Mouse (Mus musculus) CD8-positive naive resting alpha-beta T cell, adult 2 months (primary cell): ENCODE measurements around the gene Usp9y.

Source experiments
- DNase-seq, 2 experiments: peaks; one replicate each; pipeline ENCODE4 v3.0.0; 2022; ENCODE audit warnings: low read depth in 2 of 2, low spot score in 2 of 2

Gene Usp9y

DNA sequence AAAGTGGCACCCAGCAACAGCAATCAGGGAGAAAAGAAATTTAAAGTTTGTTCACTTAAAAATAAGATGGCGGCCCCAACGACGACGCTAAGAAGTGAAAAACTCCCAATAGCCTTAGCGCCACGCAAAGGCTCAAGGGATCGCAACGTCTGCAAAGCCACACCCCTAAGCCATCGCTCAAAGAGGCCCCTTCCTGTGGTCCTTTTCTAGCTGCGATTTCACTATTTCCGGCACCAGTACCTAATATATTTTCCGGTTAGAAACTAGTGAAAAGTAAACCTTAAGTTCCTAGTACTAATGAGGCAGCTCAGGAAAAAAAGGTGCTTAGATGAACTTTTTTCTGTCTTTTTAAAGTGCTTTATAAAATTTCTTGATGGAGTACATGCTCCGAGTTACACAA, at the start of gene Usp9y:
Gene Usp9y (minus strand): TSS at position 101 of the 400 bp plus-strand sequence.
- no peak for DNase-seq

DNA sequence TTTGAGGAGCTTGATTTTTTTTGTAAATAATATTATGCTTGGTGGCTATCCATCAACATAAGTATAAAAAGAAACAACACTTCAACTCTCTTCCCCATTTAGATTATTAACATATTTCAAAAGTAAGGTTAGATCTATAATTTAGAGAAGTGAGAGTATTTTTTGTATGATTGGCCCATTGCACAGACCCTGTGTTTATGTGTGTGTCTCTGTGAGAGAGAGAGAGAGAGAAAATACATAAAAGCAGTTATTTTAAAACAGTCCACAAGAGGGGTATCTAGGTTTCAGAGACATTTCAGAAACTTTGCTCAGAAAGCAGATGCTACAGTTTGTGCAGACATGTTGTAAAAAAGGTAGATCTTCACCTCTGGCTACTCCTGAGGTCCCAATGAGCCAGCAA, 165.9 kb downstream of the Usp9y start:
- DNase-seq = no peak

DNA sequence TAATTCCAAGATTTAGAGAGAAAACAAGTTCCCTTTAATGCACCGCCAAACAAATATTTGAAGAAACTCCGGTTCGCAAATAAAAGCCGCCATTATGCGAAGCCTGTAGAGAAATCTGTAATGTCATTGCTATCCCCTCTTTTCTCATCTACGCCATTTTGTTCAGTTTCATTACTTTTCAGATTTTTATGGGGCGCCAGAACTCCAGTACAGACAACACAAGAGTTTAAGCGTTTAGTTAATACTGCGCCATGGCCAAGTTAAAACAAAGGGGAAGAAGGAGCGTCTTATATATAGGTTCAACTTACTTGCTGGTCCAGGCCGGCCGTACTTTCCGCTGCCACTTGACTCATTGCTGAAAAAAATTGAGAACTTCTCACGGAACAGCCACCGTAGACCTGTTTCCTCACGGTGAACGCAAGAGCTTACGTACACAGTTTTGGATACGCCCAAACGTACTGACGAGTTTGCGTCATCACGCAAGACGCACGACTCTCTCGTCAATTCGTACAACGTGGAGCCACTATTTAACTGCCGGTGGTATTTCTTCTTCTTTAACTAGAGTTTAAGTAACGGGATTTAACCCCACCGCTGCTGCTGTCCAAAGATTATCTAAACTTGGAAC, 173.3 kb downstream of the Usp9y start, which contains the start of gene Ddx3y:
Gene Ddx3y (minus strand): TSS at position 459 of the 625 bp plus-strand sequence.
- DNase-seq = peak in 1 of 2 experiments; percentile 68

DNA sequence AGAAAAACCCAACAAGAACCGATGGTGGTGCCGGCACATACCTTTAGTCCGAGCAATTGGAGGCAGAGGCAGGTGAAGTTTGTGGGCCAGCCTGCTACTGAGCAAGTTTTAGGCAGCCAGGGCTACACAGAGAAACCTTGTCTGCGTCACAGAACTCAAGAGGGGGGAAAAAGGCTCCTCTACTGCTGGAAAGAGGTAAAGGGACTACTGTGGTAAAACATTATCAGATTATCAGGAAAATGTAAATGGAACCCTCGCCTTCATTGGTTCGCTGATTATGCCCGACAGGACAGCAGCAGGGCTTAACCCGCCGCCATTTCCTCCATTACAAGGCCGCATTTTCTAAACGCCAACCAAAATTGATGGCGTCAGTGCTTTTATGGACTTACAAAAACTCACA, 173.8 kb downstream of the Usp9y start:
- DNase-seq = peak in 1 of 2 experiments; percentile 7
